Mouse (Mus musculus) midbrain, postnatal 0 days (tissue): ENCODE data around the gene Arhgef12. TPM values are rescaled to one million over a fixed set of nuclear protein-coding genes. Genes with fewer than 3 reads are reported as not detected.

Source experiments
- ATAC-seq: fragments of 200-750 bp; cut with Nextera tagmentation; 2 replicates; pipeline ENCODE4 v1.8.0; 2017; ENCODE audit warnings: moderate number of reproducible peaks, mild to moderate bottlenecking, moderate TSS enrichment, moderate library complexity; ENCODE audit not compliant: low FRiP score
- DNase-seq: peaks from one replicate; pipeline ENCODE4 v3.0.0-alpha.2; 2015; ENCODE audit warnings: low spot score
- H3K27ac ChIP-seq: fragments of 300-500 bp; sonication (generic); 2 replicates; pipeline ENCODE4 v1.5.1; 2014; ENCODE audit warnings: low read depth, mild to moderate bottlenecking, low read length, mixed read lengths
- H3K27me3 ChIP-seq: fragments of 300-500 bp; sonication (generic); 2 replicates; pipeline ENCODE4 v1.6.1; 2014; ENCODE audit warnings: low read length, control low read depth, mixed read lengths; ENCODE audit not compliant: insufficient read depth
- H3K36me3 ChIP-seq: fragments of 300-500 bp; sonication (generic); 2 replicates; pipeline ENCODE4 v1.6.1; 2014; ENCODE audit warnings: low read length, control low read depth, mixed read lengths; ENCODE audit not compliant: insufficient read depth
- H3K4me1 ChIP-seq: fragments of 300-500 bp; sonication (generic); 2 replicates; pipeline ENCODE4 v1.6.1; 2014; ENCODE audit warnings: mild to moderate bottlenecking, control low read depth, antibody characterized with exemption, low read length, mixed read lengths; ENCODE audit not compliant: insufficient read depth
- H3K4me2 ChIP-seq: fragments of 300-500 bp; sonication (generic); 2 replicates; pipeline ENCODE4 v1.6.1; 2014; ENCODE audit warnings: low read depth, mild to moderate bottlenecking, low read length, mixed read lengths; ENCODE audit not compliant: poor library complexity, severe bottlenecking
- H3K4me3 ChIP-seq: fragments of 300-500 bp; sonication (generic); 2 replicates; pipeline ENCODE4 v1.5.1; 2014; ENCODE audit warnings: low read depth, mild to moderate bottlenecking, low read length, moderate library complexity
- H3K9ac ChIP-seq: fragments of 300-500 bp; sonication (generic); replicated peaks from 2 replicates; pipeline ENCODE4 v1.6.1; 2014; ENCODE audit warnings: mild to moderate bottlenecking, low read length, moderate library complexity, mixed read lengths; ENCODE audit not compliant: poor library complexity, severe bottlenecking
- H3K9me3 ChIP-seq: fragments of 300-500 bp; sonication (generic); 2 replicates; pipeline ENCODE4 v1.6.1; 2016; ENCODE audit warnings: low read length, control low read depth
- CTCF ChIP-seq: IDR thresholded peaks from 2 replicates; pipeline ENCODE4 v1.5.1; 2016; ENCODE audit warnings: antibody characterized with exemption, mild to moderate bottlenecking
- WGBS: fragments of 180-500 bp; shearing (Covaris S2); extraction: QIAGEN DNeasy Blood & Tissue Kit; methylation state at CpG from one replicate; pipeline ENCODE4 v1.1.7; 2014; 5-methylcytosine and 5-hydroxymethylcytosine counted together
- polyA plus RNA-seq: library from polyadenylated mRNA; unstranded; fragments of >200 nt; fragmentation: Nextera tagmentation; extraction: Ambion mirVana; gene quantifications from 2 replicates; pipeline ENCODE4 v1.2.1, GENCODE M21; 2015
- total RNA-seq: library from RNA; depleted of rRNA; stranded (reverse); fragments of >200 nt; gene quantifications from 2 replicates; pipeline ENCODE4 v1.2.3, GENCODE M21; 2014

The Arhgef12 gene
- total and polyA plus RNA-seq, 2 experiments from 2014 or later: 17.0 to 97.1 TPM

- H3K4me1 ChIP-seq: peaks cover 12% of the 10 kb centered on the region; the same call in 1 of the 2 replicates
- H3K9me3 ChIP-seq: no peaks in the 10 kb centered on the region
- ATAC-seq (no peak), DNase-seq (no peak)
- H3K4me3 ChIP-seq: peak overlapping the region; percentile 95
- H3K27ac ChIP-seq: no peak overlapping the region
- WGBS: 29% methylated on average over 4 of the region's 4 CpGs
- peak overlapping the region; percentile 84 for H3K4me2 ChIP-seq
- 0 out of 2 replicates have a peak overlapping the region, but pooled peaks have one; percentile 3 for H3K9ac ChIP-seq
- no peaks in the 10 kb centered on the region for H3K27me3 ChIP-seq
- no peak for TF ChIP-seq CTCF
- no peaks in the 10 kb centered on the region for H3K36me3 ChIP-seq
Measured at GRCm38 (mm10) chr9:43103675-43104299, 3.3 kb downstream of the Arhgef12 start.

- Histone ChIP-seq H3K4me1 (peaks cover 12% of the 10 kb centered on the region; the same call in 1 of the 2 replicates), H3K9ac (no peak overlapping the region), H3K27me3 (no peaks in the 10 kb centered on the region), H3K4me3 (peak overlapping the region; percentile 95; the same call in 1 of the 2 replicates), H3K36me3 (no peaks in the 10 kb centered on the region), H3K4me2 (peak overlapping the region; percentile 84), H3K9me3 (no peaks in the 10 kb centered on the region), H3K27ac (no peak overlapping the region)
- ATAC-seq (no peak), DNase-seq (no peak)
- no peak for TF ChIP-seq CTCF
- WGBS: 98% methylated on average over 2 of the region's 2 CpGs
Measured at GRCm38 (mm10) chr9:43102931-43103330, 4.1 kb downstream of the Arhgef12 start.

- WGBS: 68% methylated on average over 8 of the region's 8 CpGs
- Histone ChIP-seq H3K36me3 (no peaks in the 10 kb centered on the region), H3K27me3 (no peaks in the 10 kb centered on the region), H3K27ac (no peak overlapping the region), H3K4me1 (peaks cover 12% of the 10 kb centered on the region; the same call in 1 of the 2 replicates), H3K4me3 (0 out of 2 replicates have a peak overlapping the region, but pooled peaks have one; percentile 0), H3K9me3 (no peaks in the 10 kb centered on the region), H3K4me2 (peak overlapping the region; percentile 28; the same call in 1 of the 2 replicates), H3K9ac (no peak overlapping the region)
- no peak for TF ChIP-seq CTCF
- DNase-seq (no peak), ATAC-seq (no peak)
Measured at GRCm38 (mm10) chr9:43101936-43102595, 5.0 kb downstream of the Arhgef12 start.

- H3K4me3 ChIP-seq: no peak overlapping the region
- no peak overlapping the region for H3K9ac ChIP-seq
- no peak for TF ChIP-seq CTCF
- 49% methylated on average over 4 of the region's 4 CpGs for WGBS
- no peaks in the 10 kb centered on the region for H3K9me3 ChIP-seq
- peaks cover 8% of the 10 kb centered on the region; the same call in 1 of the 2 replicates for H3K4me1 ChIP-seq
- no peaks in the 10 kb centered on the region for H3K36me3 ChIP-seq
- no peak overlapping the region for H3K27ac ChIP-seq
- ATAC-seq (no peak), DNase-seq (no peak)
- no peaks in the 10 kb centered on the region for H3K27me3 ChIP-seq
- no peak overlapping the region for H3K4me2 ChIP-seq
Measured at GRCm38 (mm10) chr9:43098922-43099321, 8.1 kb downstream of the Arhgef12 start.

GRCm38 (mm10) chr9:43097801-43098557 is 9.1 kb downstream of the Arhgef12 start:
- Histone ChIP-seq H3K9ac (no peak overlapping the region), H3K4me1 (peaks cover 4% of the 10 kb centered on the region; the same call in 1 of the 2 replicates), H3K36me3 (no peaks in the 10 kb centered on the region), H3K9me3 (no peaks in the 10 kb centered on the region), H3K27me3 (no peaks in the 10 kb centered on the region), H3K4me3 (no peak overlapping the region), H3K27ac (no peak overlapping the region), H3K4me2 (no peak overlapping the region)
- no peak for TF ChIP-seq CTCF
- 87% methylated on average over 3 of the region's 3 CpGs for WGBS
- DNase-seq (no peak), ATAC-seq (no peak)
